Mouse (Mus musculus) olfactory bulb, adult 2 months (tissue): ENCODE data around the gene Mmp25. TPM values are rescaled to one million over a fixed set of nuclear protein-coding genes. Genes with fewer than 3 reads are reported as not detected.

ENCODE experiments used
- H3K27ac ChIP-seq: fragments of 200-500 bp; 2 replicates; pipeline ENCODE4 v1.5.1; 2012; ENCODE audit warnings: low read depth, low read length; ENCODE audit not compliant: insufficient read depth
- H3K4me1 ChIP-seq: fragments of 200-500 bp; 2 replicates; pipeline ENCODE4 v1.6.1; 2012; ENCODE audit warnings: low read length; ENCODE audit not compliant: control insufficient read depth, insufficient read depth
- H3K4me3 ChIP-seq: fragments of 200-500 bp; 2 replicates; pipeline ENCODE4 v1.5.1; 2012; ENCODE audit warnings: mild to moderate bottlenecking, low read depth, low read length, moderate library complexity; ENCODE audit not compliant: insufficient read depth
- CTCF ChIP-seq: fragments of 200-500 bp; IDR thresholded peaks from 2 replicates; pipeline ENCODE4 v1.5.1; 2012; ENCODE audit warnings: low read depth, mild to moderate bottlenecking, low read length, moderate library complexity; ENCODE audit not compliant: insufficient read depth
- POLR2A ChIP-seq: fragments of 200-500 bp; IDR thresholded peaks from 2 replicates; pipeline ENCODE4 v1.6.1; 2012; ENCODE audit warnings: mild to moderate bottlenecking, low read depth, low read length, moderate library complexity; ENCODE audit not compliant: insufficient read depth
- WGBS: fragments of 180-500 bp; shearing (Covaris S2); methylation state at CpG from one replicate; pipeline ENCODE4 v1.1.7; 2018; 5-methylcytosine and 5-hydroxymethylcytosine counted together
- polyA plus RNA-seq: library from polyadenylated mRNA; stranded (reverse); fragments of >200 nt; gene quantifications from 2 replicates; pipeline ENCODE4 v1.2.4, GENCODE M21; 2012; ENCODE audit warnings: low replicate concordance; ENCODE audit not compliant: missing spikeins, insufficient read depth, insufficient read length

Mmp25 gene
- polyA plus RNA-seq, 1 experiment, result not detected

- Histone ChIP-seq H3K27ac (peak overlapping the region; percentile 68), H3K4me1 (peaks cover 4% of the 10 kb centered on the region; the same call in 1 of the 2 replicates), H3K4me3 (peak overlapping the region; percentile 45)
- TF ChIP-seq CTCF (no peak), POLR2A (no peak)
- 6% methylated on average over 13 of the region's 13 CpGs for WGBS
Measured at GRCm38 (mm10) chr17:23592926-23593300, 52.2 kb downstream of the Mmp25 start.

GRCm38 (mm10) chr17:23592208-23592925 lies 52.7 kb downstream of the Mmp25 start:
- peaks cover 4% of the 10 kb centered on the region; the same call in 1 of the 2 replicates for H3K4me1 ChIP-seq
- H3K27ac ChIP-seq, result peak overlapping the region; percentile 68
- WGBS, result 4% methylated on average over 34 of the region's 34 CpGs
- peak overlapping the region; percentile 45 for H3K4me3 ChIP-seq
- TF ChIP-seq POLR2A, result peak; percentile 47; the same call in 1 of the 2 replicates
- TF ChIP-seq CTCF, result no peak

- WGBS, result 61% methylated on average over 2 of the region's 2 CpGs
- Histone ChIP-seq H3K27ac (no peak overlapping the region), H3K4me3 (no peak overlapping the region), H3K4me1 (peaks cover 18% of the 10 kb centered on the region; the same call in 1 of the 2 replicates)
- TF ChIP-seq POLR2A (no peak), CTCF (no peak)
Measured at GRCm38 (mm10) chr17:23587253-23587652, 57.8 kb downstream of the Mmp25 start.

- peak overlapping the region; percentile 89 for H3K4me3 ChIP-seq
- TF ChIP-seq CTCF, result no peak
- TF ChIP-seq POLR2A, result 0 out of 2 replicates have a peak, but pooled peaks have one; percentile 42
- H3K4me1 ChIP-seq, result peaks cover 16% of the 10 kb centered on the region; the same call in 1 of the 2 replicates
- H3K27ac ChIP-seq, result 0 out of 2 replicates have a peak overlapping the region, but pooled peaks have one; percentile 34
- under 1% methylated on average over 22 of the region's 22 CpGs for WGBS
Measured at GRCm38 (mm10) chr17:23585721-23586491, 59.2 kb downstream of the Mmp25 start.

- 61% methylated on average over 8 of the region's 8 CpGs for WGBS
- Histone ChIP-seq H3K4me3 (no peak overlapping the region), H3K27ac (no peak overlapping the region), H3K4me1 (peaks cover 16% of the 10 kb centered on the region; the same call in 1 of the 2 replicates)
- TF ChIP-seq CTCF, result no peak
- no peak for TF ChIP-seq POLR2A
Measured at GRCm38 (mm10) chr17:23584786-23585185, 60.3 kb downstream of the Mmp25 start.

Other genes with a start within 250 kb of the Mmp25 start
- gene Vmn2r117, start 165.6 kb downstream of the Mmp25 start, polyA plus RNA-seq, result not detected in 2 replicates
- gene Zfp213, start 81.0 kb downstream of the Mmp25 start, polyA plus RNA-seq, result not detected in 2 replicates
- not detected in 2 replicates for gene Zfp13, start 45.8 kb downstream of the Mmp25 start, polyA plus RNA-seq
- not detected in 2 replicates for gene Zscan10, start 44.4 kb downstream of the Mmp25 start, polyA plus RNA-seq
- not detected in 2 replicates for gene Bicdl2, start 15.2 kb upstream of the Mmp25 start, polyA plus RNA-seq
- gene Hcfc1r1, start 28.3 kb upstream of the Mmp25 start, polyA plus RNA-seq, result not detected in 2 replicates
- gene Thoc6, start 28.6 kb upstream of the Mmp25 start, polyA plus RNA-seq, result not detected in 2 replicates
- not detected in 2 replicates for gene Tnfrsf12a, start 32.2 kb upstream of the Mmp25 start, polyA plus RNA-seq
- gene Cldn6, start 34.0 kb upstream of the Mmp25 start, polyA plus RNA-seq, result not detected in 2 replicates
- gene Cldn9, start 38.7 kb upstream of the Mmp25 start, polyA plus RNA-seq, result not detected in 2 replicates
- gene 1520401A03Rik, start 77.5 kb upstream of the Mmp25 start, polyA plus RNA-seq, result not detected in 2 replicates
- gene Pkmyt1, start 81.1 kb upstream of the Mmp25 start, polyA plus RNA-seq, result not detected in 2 replicates
- not detected in 2 replicates for gene Paqr4, start 95.6 kb upstream of the Mmp25 start, polyA plus RNA-seq
- gene Kremen2, start 100.6 kb upstream of the Mmp25 start, polyA plus RNA-seq, result not detected in 2 replicates
- gene Flywch1, start 126.3 kb upstream of the Mmp25 start, polyA plus RNA-seq, result not detected in 2 replicates
- not detected in 2 replicates for gene Flywch2, start 140.8 kb upstream of the Mmp25 start, polyA plus RNA-seq
- gene Srrm2, start 145.3 kb upstream of the Mmp25 start, polyA plus RNA-seq, result 383 and 683 TPM in 2 replicates
- not detected in 2 replicates for gene Elob, start 183.9 kb upstream of the Mmp25 start, polyA plus RNA-seq
- gene Prss33, start 190.8 kb upstream of the Mmp25 start, polyA plus RNA-seq, result not detected in 2 replicates
- not detected in 2 replicates for gene Prss32, start 198.6 kb upstream of the Mmp25 start, polyA plus RNA-seq
- gene Prss41, start 198.9 kb upstream of the Mmp25 start, polyA plus RNA-seq, result not detected in 2 replicates
- gene Prss21, start 222.8 kb upstream of the Mmp25 start, polyA plus RNA-seq, result not detected in 2 replicates
- gene Dcpp1, start 235.6 kb upstream of the Mmp25 start, polyA plus RNA-seq, result not detected in 2 replicates
- gene Dcpp2, start 235.6 kb upstream of the Mmp25 start, polyA plus RNA-seq, result not detected in 2 replicates